Mouse (Mus musculus): ENCODE measurements at regions not wholly inside any gene's neighbourhood (a gene's known extent, or its start where the extent isn't known, plus 50 kb on each side); places are given as distances from the start of the nearest gene placed in this dataset.
"Not testable (repeated sequence)": the region's sequence is repeated elsewhere in the genome, so short reads cannot be mapped to it uniquely, and the experiment has no call there.

DNA sequence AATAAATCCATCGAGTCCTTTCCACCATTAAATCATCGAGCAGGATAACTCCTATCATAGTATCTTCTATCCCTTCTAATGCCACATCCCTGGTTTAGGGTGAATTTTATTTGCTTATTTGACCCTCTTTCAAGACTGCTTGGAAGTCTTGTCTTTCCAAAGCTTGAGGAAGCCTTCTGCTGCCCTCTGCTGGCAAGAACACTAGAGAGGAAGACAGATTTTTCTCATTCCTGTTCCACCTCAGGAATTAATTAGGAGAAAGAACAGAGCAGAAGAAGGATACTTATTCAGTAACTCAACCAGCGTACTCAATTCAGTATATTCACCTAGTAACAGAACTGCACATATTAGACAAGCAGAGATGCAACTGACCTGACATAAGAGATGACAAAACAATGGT is 1005.9 kb downstream of the Basp1 start:
- Histone ChIP-seq H3K27me3 (ENCODE audit: control insufficient read depth, insufficient read depth, low read depth, low read length) (no peaks in the 10 kb centered on the region), H3K36me3 (ENCODE audit: control insufficient read depth, insufficient read depth) (no peaks in the 10 kb centered on the region), H3K4me3 (ENCODE audit: low read depth, low read length) (no peak overlapping the region), H3K4me1 (ENCODE audit: control insufficient read depth, low read depth, low read length) (no peaks in the 10 kb centered on the region), H3K27ac (ENCODE audit: low read length) (no peak overlapping the region), H3K4me2 (ENCODE audit: low read depth, low read length) (no peak overlapping the region), H3K9ac (ENCODE audit: low read depth, low read length) (no peak overlapping the region), H3K9me3 (replicated peaks; ENCODE audit: control insufficient read depth, low read length) (no peaks in the 10 kb centered on the region)
- ATAC-seq (ENCODE audit: low read depth), result no peak
- 38% methylated on average over 3 of the region's 3 CpGs for WGBS (ENCODE audit: insufficient replicate concordance)

DNA sequence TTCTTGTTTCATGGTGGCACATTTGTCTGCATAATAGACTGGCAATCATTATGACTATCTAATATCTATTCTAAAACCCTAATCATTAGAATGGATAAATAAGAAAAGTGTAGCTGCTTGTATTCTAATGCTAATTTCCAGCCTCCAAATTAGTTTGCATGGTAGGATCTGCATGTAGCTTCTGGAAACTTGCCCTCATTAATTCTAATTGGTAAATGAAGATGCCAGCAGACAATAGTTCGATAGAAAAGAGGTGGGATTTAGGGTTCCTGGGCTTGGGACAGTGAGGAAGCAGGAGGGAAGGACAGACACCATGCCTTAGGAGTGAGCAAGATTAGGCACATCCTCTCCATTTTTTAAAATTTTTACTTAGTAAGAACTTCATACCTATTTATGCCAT is 1008.3 kb downstream of the Basp1 start:
- Histone ChIP-seq H3K36me3 (ENCODE audit: control insufficient read depth, insufficient read depth) (no peaks in the 10 kb centered on the region), H3K27ac (ENCODE audit: low read length) (no peak overlapping the region), H3K27me3 (ENCODE audit: control insufficient read depth, insufficient read depth, low read depth, low read length) (no peaks in the 10 kb centered on the region), H3K4me2 (ENCODE audit: low read depth, low read length) (no peak overlapping the region), H3K4me3 (ENCODE audit: low read depth, low read length) (no peak overlapping the region), H3K4me1 (ENCODE audit: control insufficient read depth, low read depth, low read length) (no peaks in the 10 kb centered on the region), H3K9ac (ENCODE audit: low read depth, low read length) (no peak overlapping the region), H3K9me3 (replicated peaks; ENCODE audit: control insufficient read depth, low read length) (no peaks in the 10 kb centered on the region)
- ATAC-seq (ENCODE audit: low read depth), result no peak
- 35% methylated on average over 1 of the region's 1 CpGs for WGBS (ENCODE audit: insufficient replicate concordance)

GRCm38 (mm10) chr15:24400088-24400487 is 1013.5 kb downstream of the Basp1 start:
- Histone ChIP-seq H3K36me3 (ENCODE audit: control insufficient read depth, insufficient read depth) (no peaks in the 10 kb centered on the region), H3K4me2 (ENCODE audit: low read depth, low read length) (no peak overlapping the region), H3K27ac (ENCODE audit: low read length) (no peak overlapping the region), H3K9ac (ENCODE audit: low read depth, low read length) (no peak overlapping the region), H3K4me1 (ENCODE audit: control insufficient read depth, low read depth, low read length) (no peaks in the 10 kb centered on the region), H3K27me3 (ENCODE audit: control insufficient read depth, insufficient read depth, low read depth, low read length) (no peaks in the 10 kb centered on the region), H3K9me3 (replicated peaks; ENCODE audit: control insufficient read depth, low read length) (no peaks in the 10 kb centered on the region), H3K4me3 (ENCODE audit: low read depth, low read length) (no peak overlapping the region)
- ATAC-seq (ENCODE audit: low read depth), result no peak
- WGBS (ENCODE audit: insufficient replicate concordance), result 55% methylated on average over 2 of the region's 2 CpGs

DNA sequence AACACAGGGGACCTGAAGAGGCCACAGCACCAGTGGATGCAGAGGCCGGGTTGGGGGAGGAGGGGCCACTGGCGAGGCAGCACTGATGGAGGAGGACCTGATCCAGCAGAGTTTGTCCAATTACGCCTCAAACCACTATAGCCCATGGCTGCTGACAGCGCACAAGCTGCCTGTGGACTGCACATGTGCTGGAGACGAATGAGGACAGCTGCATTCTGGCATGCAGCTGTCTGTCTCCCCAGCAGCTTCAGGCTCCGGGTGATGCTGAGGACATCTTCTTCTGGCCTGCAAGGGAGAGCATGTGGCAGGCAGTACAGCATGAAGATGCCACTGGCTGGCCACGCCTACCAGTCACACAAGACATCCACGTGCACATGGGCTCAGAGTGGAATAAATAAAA is 1055.2 kb downstream of the Basp1 start:
- no peak overlapping the region for H3K4me2 ChIP-seq (ENCODE audit: low read depth, low read length)
- H3K36me3 ChIP-seq (ENCODE audit: control insufficient read depth, insufficient read depth), result no peaks in the 10 kb centered on the region
- no peak overlapping the region for H3K27ac ChIP-seq (ENCODE audit: low read length)
- H3K4me1 ChIP-seq (ENCODE audit: control insufficient read depth, low read depth, low read length), result no peaks in the 10 kb centered on the region
- ATAC-seq (ENCODE audit: low read depth), result no peak
- 54% methylated on average over 8 of the region's 8 CpGs for WGBS (ENCODE audit: insufficient replicate concordance)
- H3K9me3 ChIP-seq (replicated peaks; ENCODE audit: control insufficient read depth, low read length), result no peaks in the 10 kb centered on the region
- no peak overlapping the region for H3K4me3 ChIP-seq (ENCODE audit: low read depth, low read length)
- H3K27me3 ChIP-seq (ENCODE audit: control insufficient read depth, insufficient read depth, low read depth, low read length), result no peaks in the 10 kb centered on the region
- no peak overlapping the region for H3K9ac ChIP-seq (ENCODE audit: low read depth, low read length)

- Histone ChIP-seq H3K4me3 (ENCODE audit: low read depth, low read length) (no peak overlapping the region), H3K27me3 (ENCODE audit: control insufficient read depth, insufficient read depth, low read depth, low read length) (no peaks in the 10 kb centered on the region), H3K36me3 (ENCODE audit: control insufficient read depth, insufficient read depth) (no peaks in the 10 kb centered on the region), H3K9ac (ENCODE audit: low read depth, low read length) (no peak overlapping the region), H3K9me3 (replicated peaks; ENCODE audit: control insufficient read depth, low read length) (no peaks in the 10 kb centered on the region), H3K4me1 (ENCODE audit: control insufficient read depth, low read depth, low read length) (no peaks in the 10 kb centered on the region), H3K4me2 (ENCODE audit: low read depth, low read length) (no peak overlapping the region), H3K27ac (ENCODE audit: low read length) (no peak overlapping the region)
- no peak for ATAC-seq (ENCODE audit: low read depth)
- WGBS (ENCODE audit: insufficient replicate concordance), result 51% methylated on average over 1 of the region's 1 CpGs
Observed at GRCm38 (mm10) chr15:24348975-24349560, 1064.5 kb downstream of the Basp1 start.

GRCm38 (mm10) chr15:24335876-24336275 is 1077.7 kb downstream of the Basp1 start:
- ATAC-seq (ENCODE audit: low read depth); H3K36me3 ChIP-seq (ENCODE audit: control insufficient read depth, insufficient read depth); H3K4me1 ChIP-seq (ENCODE audit: control insufficient read depth, low read depth, low read length); H3K4me3 ChIP-seq (ENCODE audit: low read depth, low read length); H3K9me3 ChIP-seq (replicated peaks; ENCODE audit: control insufficient read depth, low read length); H3K27me3 ChIP-seq (ENCODE audit: control insufficient read depth, insufficient read depth, low read depth, low read length); H3K4me2 ChIP-seq (ENCODE audit: low read depth, low read length); H3K27ac ChIP-seq (ENCODE audit: low read length); H3K9ac ChIP-seq (ENCODE audit: low read depth, low read length): not testable (repeated sequence)
- WGBS (ENCODE audit: insufficient replicate concordance), result 58% methylated on average over 1 of the region's 1 CpGs

DNA sequence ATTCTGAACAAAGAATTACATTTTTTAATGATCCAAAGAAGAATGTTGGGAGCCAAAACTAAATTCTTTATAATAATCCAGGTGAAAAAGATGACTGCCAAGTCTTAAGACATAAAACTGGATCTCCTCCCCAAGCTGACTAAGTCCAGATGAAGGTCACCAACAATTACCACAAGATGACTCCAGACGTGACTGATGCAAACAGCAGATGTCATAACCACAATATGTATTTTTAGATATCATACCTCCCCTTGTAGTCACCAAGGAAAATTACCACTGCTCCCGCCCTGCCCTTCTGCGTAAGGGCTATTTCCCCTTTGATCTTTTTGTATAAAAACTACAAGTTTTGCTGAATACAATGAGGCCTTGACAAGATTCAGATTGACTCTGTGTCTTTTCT is 1110.4 kb downstream of the Basp1 start:
- 57% methylated on average over 3 of the region's 3 CpGs for WGBS (ENCODE audit: insufficient replicate concordance)
- not testable (repeated sequence) for H3K4me1 ChIP-seq (ENCODE audit: control insufficient read depth, low read depth, low read length); H3K27ac ChIP-seq (ENCODE audit: low read length); H3K4me3 ChIP-seq (ENCODE audit: low read depth, low read length); H3K27me3 ChIP-seq (ENCODE audit: control insufficient read depth, insufficient read depth, low read depth, low read length); H3K9me3 ChIP-seq (replicated peaks; ENCODE audit: control insufficient read depth, low read length); H3K4me2 ChIP-seq (ENCODE audit: low read depth, low read length); ATAC-seq (ENCODE audit: low read depth); H3K9ac ChIP-seq (ENCODE audit: low read depth, low read length); H3K36me3 ChIP-seq (ENCODE audit: control insufficient read depth, insufficient read depth)

DNA sequence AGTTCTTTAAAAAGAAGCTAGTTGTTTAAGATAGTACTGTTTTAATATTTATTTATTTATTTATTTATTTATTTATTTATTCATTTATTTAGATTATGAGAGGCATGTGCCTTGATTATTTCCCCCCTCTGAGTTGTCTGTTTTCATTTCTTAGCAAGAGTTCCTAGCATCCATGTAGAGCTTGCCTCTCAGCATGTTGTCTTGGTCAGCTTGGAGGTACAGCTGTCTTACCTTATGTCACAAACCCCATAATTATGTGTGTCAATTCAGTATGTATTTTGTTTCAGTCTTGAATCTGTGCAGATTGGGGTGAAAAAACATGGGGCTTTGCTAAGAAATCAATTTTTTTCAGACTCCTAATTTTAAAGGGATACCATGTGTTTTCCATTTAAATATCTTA is 1116.3 kb downstream of the Basp1 start:
- H3K36me3 ChIP-seq (ENCODE audit: control insufficient read depth, insufficient read depth), result no peaks in the 10 kb centered on the region
- no peak overlapping the region for H3K4me3 ChIP-seq (ENCODE audit: low read depth, low read length)
- H3K27ac ChIP-seq (ENCODE audit: low read length), result no peak overlapping the region
- no peak overlapping the region for H3K4me2 ChIP-seq (ENCODE audit: low read depth, low read length)
- no peaks in the 10 kb centered on the region for H3K4me1 ChIP-seq (ENCODE audit: control insufficient read depth, low read depth, low read length)
- ATAC-seq (ENCODE audit: low read depth), result no peak
- no peaks in the 10 kb centered on the region for H3K9me3 ChIP-seq (replicated peaks; ENCODE audit: control insufficient read depth, low read length)
- no peaks in the 10 kb centered on the region for H3K27me3 ChIP-seq (ENCODE audit: control insufficient read depth, insufficient read depth, low read depth, low read length)
- no peak overlapping the region for H3K9ac ChIP-seq (ENCODE audit: low read depth, low read length)

DNA sequence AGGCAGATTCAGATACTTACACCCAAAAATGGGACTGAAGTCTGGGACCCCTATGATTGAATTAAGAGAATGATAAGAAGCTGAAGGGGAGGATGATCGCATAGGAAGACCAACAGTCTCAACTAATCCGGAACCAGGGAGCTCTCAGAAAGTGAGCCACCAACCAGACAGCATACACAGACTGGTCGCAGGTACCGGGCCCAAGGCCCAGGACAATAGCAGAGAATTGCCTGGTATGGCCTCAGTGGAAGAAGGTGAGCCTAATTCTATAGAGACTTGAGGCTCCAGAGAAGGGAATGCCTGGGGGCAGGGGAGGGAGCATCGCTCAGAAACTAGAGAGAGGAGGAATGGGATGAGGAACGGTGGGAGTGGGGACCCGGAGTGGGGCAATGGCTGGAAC is 1116.8 kb downstream of the Basp1 start:
- no peak for ATAC-seq (ENCODE audit: low read depth)
- no peak overlapping the region for H3K27ac ChIP-seq (ENCODE audit: low read length)
- H3K4me1 ChIP-seq (ENCODE audit: control insufficient read depth, low read depth, low read length), result no peaks in the 10 kb centered on the region
- H3K4me3 ChIP-seq (ENCODE audit: low read depth, low read length), result no peak overlapping the region
- no peaks in the 10 kb centered on the region for H3K36me3 ChIP-seq (ENCODE audit: control insufficient read depth, insufficient read depth)
- no peak overlapping the region for H3K9ac ChIP-seq (ENCODE audit: low read depth, low read length)
- H3K4me2 ChIP-seq (ENCODE audit: low read depth, low read length), result no peak overlapping the region
- WGBS (ENCODE audit: insufficient replicate concordance), result 69% methylated on average over 7 of the region's 7 CpGs
- H3K9me3 ChIP-seq (replicated peaks; ENCODE audit: control insufficient read depth, low read length), result no peaks in the 10 kb centered on the region
- no peaks in the 10 kb centered on the region for H3K27me3 ChIP-seq (ENCODE audit: control insufficient read depth, insufficient read depth, low read depth, low read length)

- no peak overlapping the region for H3K4me3 ChIP-seq (ENCODE audit: low read depth, low read length)
- H3K4me2 ChIP-seq (ENCODE audit: low read depth, low read length), result no peak overlapping the region
- no peaks in the 10 kb centered on the region for H3K36me3 ChIP-seq (ENCODE audit: control insufficient read depth, insufficient read depth)
- no peaks in the 10 kb centered on the region for H3K27me3 ChIP-seq (ENCODE audit: control insufficient read depth, insufficient read depth, low read depth, low read length)
- H3K9ac ChIP-seq (ENCODE audit: low read depth, low read length), result no peak overlapping the region
- no peaks in the 10 kb centered on the region for H3K4me1 ChIP-seq (ENCODE audit: control insufficient read depth, low read depth, low read length)
- no peak for ATAC-seq (ENCODE audit: low read depth)
- 49% methylated on average over 5 of the region's 5 CpGs for WGBS (ENCODE audit: insufficient replicate concordance)
- H3K27ac ChIP-seq (ENCODE audit: low read length), result no peak overlapping the region
- no peaks in the 10 kb centered on the region for H3K9me3 ChIP-seq (replicated peaks; ENCODE audit: control insufficient read depth, low read length)
Observed at GRCm38 (mm10) chr15:24275100-24275499, 1138.5 kb downstream of the Basp1 start.
